Mouse (Mus musculus) stomach, embryonic 14.5 days (tissue): ENCODE measurements around the gene Gfra1. TPM values are rescaled to one million over a fixed set of nuclear protein-coding genes. Genes with fewer than 3 reads are reported as not detected.

Experiments
- ATAC-seq: fragments of 200-750 bp; cut with Nextera tagmentation; 2 replicates; pipeline ENCODE4 v1.8.0; 2017; ENCODE audit warnings: low read depth, moderate TSS enrichment; ENCODE audit not compliant: insufficient number of reproducible peaks, insufficient read depth, low FRiP score
- H3K27ac ChIP-seq: fragments of 300-500 bp; sonication (generic); 2 replicates; pipeline ENCODE4 v1.5.1; 2014; ENCODE audit warnings: mild to moderate bottlenecking, low read length, moderate library complexity, mixed read lengths
- H3K27me3 ChIP-seq: fragments of 300-500 bp; sonication (generic); 2 replicates; pipeline ENCODE4 v1.6.1; 2014; ENCODE audit warnings: low read length, control low read depth, mixed read lengths; ENCODE audit not compliant: control insufficient read depth, insufficient read depth
- H3K36me3 ChIP-seq: fragments of 300-500 bp; sonication (generic); 2 replicates; pipeline ENCODE4 v1.6.1; 2014; ENCODE audit warnings: mild to moderate bottlenecking, control low read depth, low read length, moderate library complexity, mixed read lengths; ENCODE audit not compliant: control insufficient read depth, insufficient read depth
- H3K4me1 ChIP-seq: fragments of 300-500 bp; sonication (generic); 2 replicates; pipeline ENCODE4 v1.6.1; 2014; ENCODE audit warnings: low read length, control low read depth, mixed read lengths; ENCODE audit not compliant: control insufficient read depth, insufficient read depth
- H3K4me2 ChIP-seq: fragments of 300-500 bp; sonication (generic); replicated peaks from 2 replicates; pipeline ENCODE4 v1.6.1; 2014; ENCODE audit warnings: low read depth, low read length, control low read depth
- H3K4me3 ChIP-seq: fragments of 300-500 bp; sonication (generic); 2 replicates; pipeline ENCODE4 v1.5.1; 2014; ENCODE audit warnings: low read depth, low read length, control low read depth
- H3K9ac ChIP-seq: fragments of 300-500 bp; sonication (generic); replicated peaks from 2 replicates; pipeline ENCODE4 v1.6.1; 2014; ENCODE audit warnings: low read depth, mild to moderate bottlenecking, control low read depth, low read length, moderate library complexity, mixed read lengths
- H3K9me3 ChIP-seq: fragments of 300-500 bp; sonication (generic); 2 replicates; pipeline ENCODE4 v1.6.1; 2016; ENCODE audit warnings: low read depth, low read length, control low read depth; ENCODE audit not compliant: control insufficient read depth
- WGBS: fragments of 180-500 bp; shearing (Covaris S2); extraction: QIAGEN DNeasy Blood & Tissue Kit; methylation state at CpG from one replicate; pipeline ENCODE4 v1.1.7; 2014; 5-methylcytosine and 5-hydroxymethylcytosine counted together
- polyA plus RNA-seq: library from polyadenylated mRNA; unstranded; fragments of >200 nt; fragmentation: Nextera tagmentation; extraction: Ambion mirVana; gene quantifications from 2 replicates; pipeline ENCODE4 v1.2.1, GENCODE M21; 2014

Gfra1 gene
- polyA plus RNA-seq, 1 experiment from 2014 or later: 66.3 TPM

GRCm38 (mm10) chr19:58202627-58203026 lies 253.1 kb downstream of the Gfra1 start:
- 82% methylated on average over 5 of the region's 5 CpGs for WGBS
- H3K36me3 ChIP-seq: no peaks in the 10 kb centered on the region
- H3K4me1 ChIP-seq: peaks cover 3% of the 10 kb centered on the region; the same call in 1 of the 2 replicates
- no peak overlapping the region for H3K4me3 ChIP-seq
- no peak for ATAC-seq
- no peaks in the 10 kb centered on the region for H3K27me3 ChIP-seq
- no peak overlapping the region for H3K9ac ChIP-seq
- H3K9me3 ChIP-seq: no peaks in the 10 kb centered on the region
- H3K27ac ChIP-seq: no peak overlapping the region
- H3K4me2 ChIP-seq: no peak overlapping the region

DNA sequence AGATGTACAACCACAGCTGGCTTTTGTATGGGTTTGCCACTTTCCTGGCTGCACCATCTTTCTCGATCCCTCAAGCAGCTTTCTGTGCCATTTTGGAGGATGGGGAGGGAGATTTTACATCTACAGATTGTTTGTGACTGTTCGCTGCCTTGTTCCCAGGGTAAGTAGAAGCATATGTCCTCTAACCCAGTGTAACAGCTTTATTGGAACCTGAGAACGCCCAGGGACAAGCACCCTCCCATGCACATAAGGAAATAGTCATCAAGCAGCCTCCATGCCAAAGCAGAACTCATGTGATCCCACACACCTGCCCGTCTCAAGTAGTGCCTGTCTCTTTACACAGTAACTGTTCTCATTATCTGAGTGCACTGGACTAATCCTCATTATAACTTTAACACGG lies 256.0 kb downstream of the Gfra1 start:
- Histone ChIP-seq H3K4me1 (peaks cover 3% of the 10 kb centered on the region; the same call in 1 of the 2 replicates), H3K27ac (no peak overlapping the region), H3K9me3 (no peaks in the 10 kb centered on the region), H3K9ac (no peak overlapping the region), H3K4me2 (no peak overlapping the region), H3K27me3 (no peaks in the 10 kb centered on the region), H3K36me3 (no peaks in the 10 kb centered on the region), H3K4me3 (no peak overlapping the region)
- ATAC-seq: no peak
- 67% methylated on average over 5 of the region's 5 CpGs for WGBS

DNA sequence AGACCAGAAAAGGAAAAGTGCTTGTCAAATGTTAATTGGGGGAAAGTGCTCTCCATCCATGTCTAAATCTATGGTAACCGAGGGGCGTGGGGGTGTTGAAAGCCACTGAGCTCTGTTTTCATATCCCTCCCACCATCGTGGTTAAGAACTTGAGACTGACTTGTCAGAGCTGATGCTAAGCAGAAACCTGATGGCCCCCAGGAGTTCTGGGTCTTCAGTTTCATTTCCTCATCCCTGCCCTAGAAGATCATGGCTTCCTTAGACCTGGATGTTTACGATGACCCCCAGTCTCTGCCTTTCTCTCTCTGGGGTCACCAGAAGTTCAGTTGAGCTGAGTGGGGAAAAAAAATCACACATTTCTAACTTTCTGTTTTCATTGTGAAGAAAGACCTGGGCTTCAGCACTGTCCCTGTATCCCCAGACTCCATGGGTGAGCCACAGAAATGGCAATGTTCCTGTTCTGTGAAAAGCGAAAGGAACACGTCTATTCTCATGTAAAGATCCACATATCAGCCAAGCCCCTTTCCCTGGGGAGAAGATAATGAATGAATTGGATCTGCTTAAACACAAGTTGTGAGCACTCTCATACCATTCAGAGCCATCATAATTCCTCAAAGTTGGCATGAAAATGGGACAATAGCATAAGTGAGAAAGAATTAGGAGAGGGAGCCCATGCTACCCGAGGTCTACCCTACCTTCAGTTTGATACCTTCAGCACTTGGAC lies 261.8 kb downstream of the Gfra1 start:
- Histone ChIP-seq H3K4me2 (no peak overlapping the region), H3K4me1 (no peaks in the 10 kb centered on the region), H3K9ac (no peak overlapping the region), H3K4me3 (no peak overlapping the region), H3K27ac (no peak overlapping the region), H3K9me3 (no peaks in the 10 kb centered on the region), H3K27me3 (no peaks in the 10 kb centered on the region), H3K36me3 (no peaks in the 10 kb centered on the region)
- ATAC-seq: no peak
- 42% methylated on average over 7 of the region's 7 CpGs for WGBS

DNA sequence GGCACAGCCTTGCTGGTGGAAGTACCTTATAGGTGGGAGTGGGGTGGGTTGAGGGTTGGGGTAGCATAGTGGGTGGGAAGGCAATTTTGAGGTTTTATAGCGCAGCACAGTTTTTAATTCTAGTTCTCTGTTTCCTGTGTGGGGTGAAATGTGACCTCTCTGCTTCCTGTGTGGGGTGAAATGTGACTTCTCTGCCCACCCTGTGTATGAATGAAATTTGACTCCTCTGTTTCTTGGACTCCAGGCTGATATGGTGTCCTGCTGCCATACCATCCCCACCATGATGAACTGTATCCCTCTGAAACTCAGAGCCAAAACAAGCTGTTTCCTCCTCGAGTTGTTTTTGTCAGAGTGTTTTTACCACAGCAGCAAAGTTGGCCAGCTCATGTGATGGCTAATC lies 264.8 kb downstream of the Gfra1 start:
- H3K36me3 ChIP-seq: no peaks in the 10 kb centered on the region
- no peak overlapping the region for H3K4me2 ChIP-seq
- no peaks in the 10 kb centered on the region for H3K9me3 ChIP-seq
- H3K9ac ChIP-seq: no peak overlapping the region
- no peaks in the 10 kb centered on the region for H3K27me3 ChIP-seq
- ATAC-seq: no peak
- WGBS: 78% methylated on average over 2 of the region's 2 CpGs
- H3K4me3 ChIP-seq: no peak overlapping the region
- H3K27ac ChIP-seq: no peak overlapping the region
- H3K4me1 ChIP-seq: no peaks in the 10 kb centered on the region

DNA sequence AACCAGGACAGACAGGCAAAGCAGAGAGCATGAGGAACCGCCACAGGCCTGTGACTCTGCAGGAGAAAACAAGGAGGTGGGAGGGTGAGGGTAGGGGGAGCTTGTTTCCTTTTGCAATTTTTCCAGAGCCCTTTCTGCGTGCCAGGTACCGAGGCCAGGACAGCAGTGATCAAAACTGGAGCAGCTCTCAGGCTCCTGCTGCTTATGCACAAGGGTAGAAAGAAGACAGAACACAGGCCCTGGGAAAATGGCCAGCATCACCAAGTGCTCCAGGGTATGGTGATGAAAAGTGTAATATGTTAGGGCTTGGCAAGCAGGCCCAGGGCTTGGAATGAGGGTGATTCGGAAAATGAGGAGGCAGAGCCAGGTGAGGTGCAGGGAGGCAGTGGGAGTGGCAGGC lies 269.2 kb downstream of the Gfra1 start:
- H3K4me1 ChIP-seq: no peaks in the 10 kb centered on the region
- H3K27me3 ChIP-seq: no peaks in the 10 kb centered on the region
- no peak overlapping the region for H3K27ac ChIP-seq
- H3K9ac ChIP-seq: no peak overlapping the region
- 41% methylated on average over 4 of the region's 4 CpGs for WGBS
- H3K9me3 ChIP-seq: no peaks in the 10 kb centered on the region
- no peak overlapping the region for H3K4me3 ChIP-seq
- no peak overlapping the region for H3K4me2 ChIP-seq
- no peaks in the 10 kb centered on the region for H3K36me3 ChIP-seq
- ATAC-seq: no peak

Other genes with a start within 250 kb of the Gfra1 start
- gene Ccdc172, start 56.1 kb upstream of the Gfra1 start, polyA plus RNA-seq: not detected in 2 replicates
- gene Pnlip, start 196.6 kb upstream of the Gfra1 start, polyA plus RNA-seq: 0.27 and 0.28 TPM in 2 replicates